Mouse (Mus musculus) right cerebral cortex, postnatal 14 days (tissue): ENCODE measurements around the gene Pdzd2.
"Not testable (repeated sequence)": the region's sequence is repeated elsewhere in the genome, so short reads cannot be mapped to it uniquely, and the experiment has no call there.

Experiments used
- DNase-seq: peaks from one replicate; pipeline ENCODE4 v3.0.0; 2022

Pdzd2 gene

GRCm38 (mm10) chr15:12367306-12368080, 372.2 kb downstream of the Pdzd2 start:
- DNase-seq = no peak

- DNase-seq = not testable (repeated sequence)
These were observed 373.0 kb downstream of the Pdzd2 start for GRCm38 (mm10) chr15:12366580-12367305.

- no peak for DNase-seq
These were observed 373.7 kb downstream of the Pdzd2 start for GRCm38 (mm10) chr15:12366072-12366469.

GRCm38 (mm10) chr15:12365416-12366071, 374.2 kb downstream of the Pdzd2 start:
- no peak for DNase-seq

GRCm38 (mm10) chr15:12364096-12364495, 375.6 kb downstream of the Pdzd2 start:
- DNase-seq = no peak

GRCm38 (mm10) chr15:12362701-12363040, 377.1 kb downstream of the Pdzd2 start:
- no peak for DNase-seq

- DNase-seq = no peak
These were observed 377.6 kb downstream of the Pdzd2 start for GRCm38 (mm10) chr15:12362001-12362700.

GRCm38 (mm10) chr15:12360519-12361212, 379.1 kb downstream of the Pdzd2 start:
- no peak for DNase-seq

- no peak for DNase-seq
These were observed 381.3 kb downstream of the Pdzd2 start for GRCm38 (mm10) chr15:12358384-12358783.

- DNase-seq = no peak
These were observed 382.3 kb downstream of the Pdzd2 start for GRCm38 (mm10) chr15:12357459-12357858.

GRCm38 (mm10) chr15:12355907-12356306, 383.8 kb downstream of the Pdzd2 start:
- no peak for DNase-seq

GRCm38 (mm10) chr15:12355261-12355660, 384.5 kb downstream of the Pdzd2 start:
- DNase-seq = no peak

GRCm38 (mm10) chr15:12354281-12354810, 385.4 kb downstream of the Pdzd2 start:
- no peak for DNase-seq

GRCm38 (mm10) chr15:12351470-12351869, 388.3 kb downstream of the Pdzd2 start:
- DNase-seq = no peak

- DNase-seq = no peak
These were observed 389.9 kb downstream of the Pdzd2 start for GRCm38 (mm10) chr15:12349840-12350239.

- no peak for DNase-seq
These were observed 390.8 kb downstream of the Pdzd2 start for GRCm38 (mm10) chr15:12348950-12349349.

- no peak for DNase-seq
These were observed 392.8 kb downstream of the Pdzd2 start for GRCm38 (mm10) chr15:12346916-12347315.

- DNase-seq = no peak
These were observed 398.3 kb downstream of the Pdzd2 start for GRCm38 (mm10) chr15:12341401-12341758.

- DNase-seq = no peak
These were observed 399.0 kb downstream of the Pdzd2 start for GRCm38 (mm10) chr15:12340536-12341400.

- DNase-seq = no peak
These were observed 402.0 kb downstream of the Pdzd2 start for GRCm38 (mm10) chr15:12337779-12338137.

GRCm38 (mm10) chr15:12337030-12337778, 402.5 kb downstream of the Pdzd2 start:
- DNase-seq = no peak
